Mouse (Mus musculus): ENCODE data around the gene Prkra.
A peak's percentile ranks its signal among the peaks of the same experiment; 100 is the strongest.

- TF ChIP-seq KAT2A (conservative IDR thresholded peaks at IDR 0.05; ENCODE audit: low read depth, low read length) (no peak), RAD21 (IDR thresholded peaks at IDR 0.05; ENCODE audit: low read depth, low read length) (no peak), MYC (IDR thresholded peaks at IDR 0.05; ENCODE audit: low read depth, low read length) (no peak), CTCF (IDR thresholded peaks at IDR 0.05 in 2 of 3, conservative IDR thresholded peaks at IDR 0.05 in 1 of 3; ENCODE audit: control insufficient read depth in 1 of 3, insufficient read depth in 1 of 3, low read depth in 2 of 3, low read length in 3 of 3, poor library complexity in 1 of 3, severe bottlenecking in 1 of 3) (no peak), NRF1 (IDR thresholded peaks at IDR 0.05; ENCODE audit: insufficient read depth, low read depth, low read length, poor library complexity, severe bottlenecking) (no peak), POLR2AphosphoS2 (IDR thresholded peaks at IDR 0.05; ENCODE audit: low read length) (no peak), POLR2A (IDR thresholded peaks at IDR 0.05; ENCODE audit: control insufficient read depth in 1 of 2, insufficient read depth in 1 of 2, low read depth in 1 of 2, low read length in 2 of 2, poor library complexity in 1 of 2) (no peak), MAFK (IDR thresholded peaks at IDR 0.05; ENCODE audit: borderline replicate concordance, low read depth, low read length) (no peak), EP300 (IDR thresholded peaks at IDR 0.05; ENCODE audit: low read depth in 1 of 2, low read length in 2 of 2) (peak; percentile 69 to 84)
These were observed 37.3 kb downstream of the Prkra start for GRCm38 (mm10) chr2:76610326-76611104.
